Mouse (Mus musculus) myocyte (in vitro differentiated cells): ENCODE data around the gene Paqr4.

Source experiments
- E2F4 ChIP-seq: IDR thresholded peaks from one replicate; pipeline ENCODE4 v1.6.1; 2011; ENCODE audit warnings: mild to moderate bottlenecking, control low read depth, moderate library complexity; ENCODE audit not compliant: insufficient read depth
- MAX ChIP-seq: IDR thresholded peaks from one replicate; pipeline ENCODE4 v1.6.1; 2011; ENCODE audit warnings: low read depth, mild to moderate bottlenecking, control low read depth
- MYOG ChIP-seq, 3 experiments: IDR thresholded peaks; one replicate each; pipeline ENCODE4 v1.6.1; 2011; ENCODE audit warnings: control low read depth in 2 of 3, low read depth in 2 of 3, mild to moderate bottlenecking in 2 of 3; ENCODE audit not compliant: insufficient read length in 2 of 3, control insufficient read depth in 1 of 3, insufficient read depth in 1 of 3
- POLR2A ChIP-seq: IDR thresholded peaks from one replicate; pipeline ENCODE4 v1.6.1; 2011; ENCODE audit warnings: low read depth, mild to moderate bottlenecking, control low read depth, moderate library complexity; ENCODE audit not compliant: insufficient read length
- POLR2AphosphoS2 ChIP-seq: IDR thresholded peaks from one replicate; pipeline ENCODE4 v1.6.1; 2011; ENCODE audit warnings: low read depth, control low read depth; ENCODE audit not compliant: insufficient read length
- USF1 ChIP-seq: IDR thresholded peaks from one replicate; pipeline ENCODE4 v1.6.1; 2011; ENCODE audit warnings: low read depth, mild to moderate bottlenecking, control low read depth, moderate library complexity

DNA sequence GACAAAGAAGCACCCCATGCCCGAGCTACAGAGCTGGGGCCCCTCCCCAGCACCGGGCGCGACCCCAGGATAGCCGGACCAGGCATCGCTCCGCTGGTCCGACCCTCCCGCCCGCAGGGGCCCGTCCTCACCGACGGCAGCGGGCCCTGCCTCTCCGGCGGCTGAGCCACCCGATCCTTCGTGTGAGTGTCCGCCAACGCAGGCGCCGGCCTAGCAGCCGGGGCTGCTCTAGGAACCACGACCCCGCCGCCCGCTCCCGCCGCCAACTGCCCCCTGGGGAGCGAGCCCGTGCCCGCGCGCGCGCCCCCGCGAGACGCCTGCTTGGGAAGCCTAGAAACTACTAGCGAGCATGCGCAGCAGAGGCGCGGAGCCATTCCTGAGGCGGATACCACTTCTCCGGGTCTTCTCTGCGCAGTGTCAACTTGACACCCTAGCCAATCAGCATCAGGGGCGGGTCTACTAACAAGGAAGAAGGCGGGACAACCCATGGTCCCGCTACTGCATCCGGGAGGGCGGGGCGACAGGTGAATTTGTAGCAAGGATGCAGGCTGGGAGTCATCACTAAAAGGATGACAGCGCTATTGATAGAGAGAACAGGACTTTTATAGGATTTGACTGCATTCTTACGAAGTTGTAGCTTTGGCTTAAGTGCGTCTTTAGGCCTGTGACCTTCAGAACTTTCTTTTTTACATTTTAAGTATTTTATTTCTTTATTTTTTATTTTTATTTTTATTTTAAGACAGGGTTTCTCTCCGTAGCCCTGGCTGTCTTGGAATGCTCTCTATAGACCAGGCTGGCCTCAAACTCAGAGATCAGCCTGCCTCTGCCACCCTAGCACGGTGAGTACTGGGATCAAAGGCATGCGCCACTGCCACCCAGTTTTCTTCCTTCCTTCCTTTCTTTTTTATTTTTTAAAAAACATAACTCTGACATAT lies 30.9 kb upstream of the Paqr4 start, which contains the start of gene Flywch1:
- TF ChIP-seq POLR2A: peak; percentile 79
- TF ChIP-seq POLR2AphosphoS2: peak; percentile 54
- TF ChIP-seq E2F4: no peak
- TF ChIP-seq MAX: no peak
- no peak for TF ChIP-seq MYOG (IDR thresholded peaks at IDR 0.05; ENCODE audit: control insufficient read depth in 1 of 3, insufficient read depth in 1 of 3, insufficient read length in 2 of 3, low read depth in 2 of 3)
- no peak for TF ChIP-seq USF1
